Mouse (Mus musculus) CH12F3 (cell line): ENCODE results near the gene Ascc2.
"Not testable (repeated sequence)": the region's sequence is repeated elsewhere in the genome, so short reads cannot be mapped to it uniquely, and the experiment has no call there.

Experiments used
- in situ Hi-C: fragments of 300-500 bp; cut with MboI; formaldehyde crosslinking; loops from 2 replicates; pipeline ENCODE4 v1.14.3; 2020; ENCODE audit warnings: low sequenced_read_pairs

Ascc2 gene

DNA sequence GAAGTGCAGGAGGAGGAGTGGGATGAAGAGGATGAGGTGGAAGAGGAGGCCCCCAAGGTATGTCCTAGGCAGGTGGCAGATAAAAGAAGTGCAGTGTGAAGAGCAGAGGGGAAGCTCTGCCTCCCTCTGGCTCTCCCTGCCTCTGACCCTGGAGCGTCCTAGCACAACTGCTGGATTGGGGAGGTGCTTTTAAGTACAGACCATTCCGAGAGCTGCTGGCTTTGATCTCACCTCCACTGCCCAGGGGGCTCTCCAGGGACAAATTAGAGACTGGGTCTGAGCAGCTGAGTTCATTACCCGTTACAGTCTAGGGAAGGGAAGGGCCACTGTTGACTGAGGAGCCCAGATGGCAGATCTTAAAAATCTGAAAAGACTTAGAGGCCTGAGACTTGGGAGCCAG lies 42.6 kb downstream of the Ascc2 start:
- in situ Hi-C loops: no loop called here

GRCm38 (mm10) chr11:4683516-4683915 lies 46.0 kb downstream of the Ascc2 start:
- in situ Hi-C loops: no loop called here

- in situ Hi-C loops: no loop called here
Measured at GRCm38 (mm10) chr11:4684186-4684585, 46.6 kb downstream of the Ascc2 start.

GRCm38 (mm10) chr11:4685071-4685470 lies 47.5 kb downstream of the Ascc2 start:
- in situ Hi-C loops: no loop called here

DNA sequence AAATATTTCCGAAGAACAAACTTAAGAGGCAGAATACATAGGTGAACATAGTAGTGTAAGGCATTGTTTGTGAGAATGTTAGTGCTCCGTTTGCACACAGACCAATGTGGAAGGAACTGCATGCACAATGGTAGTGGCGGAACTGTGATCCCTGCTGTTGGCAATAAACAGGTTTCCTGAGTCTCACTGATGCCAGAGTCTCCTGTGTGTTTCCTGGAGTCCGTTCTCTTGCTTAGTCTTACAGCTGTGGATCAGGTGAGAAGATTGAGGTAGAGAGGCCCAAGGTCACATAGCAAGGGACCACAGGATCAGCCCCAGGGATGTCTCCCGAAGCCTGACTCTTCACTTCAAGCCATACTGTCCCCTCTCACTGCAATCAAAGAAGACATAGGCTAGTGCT lies 48.0 kb downstream of the Ascc2 start:
- in situ Hi-C loops: no loop called here

- in situ Hi-C loops: no loop called here
Measured at GRCm38 (mm10) chr11:4687027-4687426, 49.5 kb downstream of the Ascc2 start.

- in situ Hi-C loops: no loop called here
Measured at GRCm38 (mm10) chr11:4687874-4688273, 50.3 kb downstream of the Ascc2 start.

- in situ Hi-C loops: no loop called here
Measured at GRCm38 (mm10) chr11:4688632-4689380, 51.3 kb downstream of the Ascc2 start.

GRCm38 (mm10) chr11:4690353-4690752 lies 52.8 kb downstream of the Ascc2 start:
- in situ Hi-C loops: no loop called here

DNA sequence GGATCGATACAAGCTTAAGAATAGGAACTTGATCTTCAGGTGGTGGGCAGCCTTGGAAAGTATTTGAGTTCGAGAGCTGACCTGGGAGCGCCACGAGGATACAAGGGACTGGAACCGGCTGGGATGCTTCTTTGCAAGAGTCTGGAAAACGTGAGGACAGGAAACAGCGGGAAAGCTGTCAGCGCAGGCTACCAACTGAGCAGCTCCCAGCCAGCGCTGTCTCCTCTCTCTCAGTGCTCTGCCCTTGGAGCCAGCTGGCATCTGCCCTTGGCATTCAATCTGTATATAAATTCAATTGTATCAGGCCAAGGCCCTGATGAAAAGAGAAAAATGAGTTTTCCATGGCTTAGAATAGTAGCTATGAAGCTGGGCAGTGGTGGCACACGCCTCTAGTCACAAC lies 53.7 kb downstream of the Ascc2 start:
- in situ Hi-C loops: no loop called here

- in situ Hi-C loops: no loop called here
Measured at GRCm38 (mm10) chr11:4692162-4692561, 54.6 kb downstream of the Ascc2 start.

DNA sequence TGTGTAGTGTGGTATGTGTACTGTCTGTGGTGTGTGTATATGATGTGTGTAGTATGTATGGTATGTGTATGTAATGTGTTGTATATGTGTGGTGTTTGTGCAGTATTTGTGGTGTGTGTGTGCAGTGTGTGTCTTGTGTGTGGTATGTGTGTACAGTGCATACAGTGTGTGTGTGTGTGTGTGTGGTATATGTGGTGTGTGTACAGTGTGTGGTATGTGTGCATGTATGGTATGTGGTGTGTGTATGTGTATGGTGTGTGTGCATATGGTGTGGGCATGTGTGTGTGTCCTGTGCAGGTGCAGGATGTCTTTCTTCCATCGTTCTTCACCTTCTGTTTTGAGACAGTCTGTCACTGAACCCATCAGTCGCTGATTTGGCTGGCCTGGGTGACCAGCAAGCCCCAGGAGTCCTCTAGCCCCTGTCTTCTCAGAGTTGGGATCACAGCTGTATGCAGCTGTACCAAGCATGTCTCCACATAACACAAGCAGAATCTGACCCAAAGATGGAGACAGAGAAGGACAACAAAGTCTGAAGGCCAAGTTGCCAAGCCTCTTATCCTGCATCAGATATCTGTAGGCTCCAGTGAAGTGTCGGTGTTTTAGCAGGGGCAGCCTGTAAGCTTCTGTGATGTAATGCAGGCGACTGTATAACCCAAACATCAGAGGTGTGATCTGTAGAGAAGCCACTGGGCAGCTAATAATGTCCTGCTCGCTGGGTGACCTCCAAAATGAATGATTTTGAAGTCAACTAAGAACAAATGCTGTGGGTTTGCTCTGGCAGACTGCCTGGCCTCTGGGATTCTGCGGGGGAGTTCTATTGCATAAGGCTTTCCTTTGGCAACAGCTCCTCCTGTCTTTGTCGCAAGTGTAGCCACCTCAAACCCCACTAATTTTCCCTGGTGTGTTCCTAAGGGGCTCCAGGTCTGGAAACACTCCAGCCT lies 59.8 kb downstream of the Ascc2 start:
- in situ Hi-C loops: no loop called here

DNA sequence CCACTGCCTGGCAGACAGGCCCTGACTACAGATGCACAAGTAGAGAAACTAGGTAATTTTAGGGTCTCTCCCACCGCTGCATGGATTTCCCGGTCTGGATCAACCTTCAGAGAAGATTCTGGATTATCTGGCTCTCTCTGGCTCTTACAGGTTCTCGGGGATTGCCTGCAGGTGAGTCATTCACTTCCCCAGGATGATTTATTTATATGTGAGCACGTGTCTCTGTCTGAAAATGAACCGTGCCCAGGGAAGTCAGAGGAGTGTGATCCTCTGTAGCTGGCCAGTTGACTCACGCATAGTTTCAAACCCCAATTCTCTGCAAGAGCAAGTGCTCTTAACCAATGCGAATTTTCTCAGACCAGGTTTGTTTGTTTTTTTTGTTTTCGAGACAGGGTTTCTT lies 63.2 kb downstream of the Ascc2 start:
- in situ Hi-C loops: no loop called here

DNA sequence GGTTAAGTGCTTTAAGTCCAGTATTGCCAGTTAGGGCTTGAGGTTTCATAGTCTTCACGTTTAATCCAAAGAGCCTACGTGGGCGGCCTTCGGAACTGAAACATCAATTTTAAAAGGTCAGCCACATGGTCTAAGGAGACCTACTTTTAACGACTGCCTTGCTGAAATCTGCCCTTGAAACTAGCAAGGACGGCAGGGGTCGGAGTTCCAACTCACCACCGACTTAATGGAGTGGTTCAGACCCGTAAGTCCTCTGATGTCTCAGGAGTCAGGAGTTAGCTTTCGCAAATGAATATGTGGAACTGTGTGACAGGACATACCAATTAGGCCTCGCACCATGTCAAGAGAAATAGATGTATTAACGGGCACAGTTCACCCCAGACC lies 66.1 kb downstream of the Ascc2 start:
- in situ Hi-C loops: no loop called here

DNA sequence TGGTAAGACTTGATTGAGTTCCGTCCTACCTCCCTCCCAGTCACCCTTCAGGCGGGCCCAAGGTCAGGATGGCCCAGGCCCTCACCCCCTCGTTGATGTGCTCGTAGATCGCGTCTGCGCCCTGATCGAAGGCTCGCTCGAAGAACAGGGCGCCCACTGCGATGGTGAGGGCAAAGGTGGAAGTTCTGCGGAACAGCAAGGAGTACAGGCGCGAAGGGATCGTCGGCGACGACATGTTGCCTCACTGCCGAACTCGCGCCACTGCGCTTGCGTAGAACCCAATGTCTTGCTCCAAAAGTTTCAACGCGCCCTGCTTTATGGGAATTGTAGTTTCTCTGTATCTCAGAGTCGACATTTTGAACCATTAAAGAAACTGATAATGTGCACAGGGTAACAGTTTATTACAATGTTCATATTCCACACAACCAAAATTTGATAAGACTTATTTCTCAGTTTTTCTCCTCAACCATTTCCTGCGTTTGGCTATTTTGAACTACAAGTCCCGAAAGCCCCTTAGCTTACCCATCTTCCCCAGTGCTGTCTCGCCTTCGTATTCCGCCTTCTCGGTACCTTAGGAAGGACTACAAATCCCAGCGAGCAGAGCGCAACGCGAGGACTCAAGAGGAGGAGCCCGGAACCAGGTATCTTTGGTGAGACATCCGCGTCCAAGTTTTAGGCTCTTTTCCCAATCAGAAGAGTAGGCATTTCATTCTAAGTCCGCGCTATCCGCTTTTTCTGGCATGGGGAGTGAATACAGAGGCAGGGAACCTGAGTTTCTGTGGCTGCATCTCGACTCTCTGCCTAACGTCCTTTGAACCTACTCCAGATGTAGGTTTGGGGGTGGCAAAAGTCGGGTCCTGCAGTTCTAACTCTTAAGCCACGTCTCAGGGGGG lies 66.8 kb downstream of the Ascc2 start, which contains the start of the genes Uqcr10 and Zmat5:
Gene Uqcr10 (minus strand): TSS at position 271 of the 893 bp plus-strand sequence.
Gene Zmat5 (plus strand): TSS at position 607 of the 893 bp plus-strand sequence.
- in situ Hi-C loops: no loop called here

GRCm38 (mm10) chr11:4705178-4705577 lies 67.6 kb downstream of the Ascc2 start:
- in situ Hi-C loops: no loop called here

DNA sequence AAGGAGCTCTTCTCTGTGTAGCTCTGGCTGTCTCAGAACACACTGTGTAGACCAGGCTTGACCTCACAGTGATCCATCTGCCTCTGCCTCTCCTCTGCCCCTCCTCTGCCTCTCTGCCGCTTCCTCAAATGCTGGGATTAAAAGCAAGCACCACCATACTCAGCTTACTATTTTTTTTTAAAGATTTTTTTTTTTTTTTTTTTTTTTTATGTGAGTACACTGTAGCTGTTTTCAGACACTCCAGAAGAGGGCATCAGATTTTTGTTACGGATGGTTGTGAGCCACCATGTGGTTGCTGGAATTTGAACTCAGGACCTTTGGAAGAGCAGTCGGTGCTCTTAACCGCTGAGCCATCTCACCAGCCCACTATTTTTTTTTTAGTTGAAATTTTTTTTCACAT lies 72.6 kb downstream of the Ascc2 start:
- in situ Hi-C loops: not testable (repeated sequence)

DNA sequence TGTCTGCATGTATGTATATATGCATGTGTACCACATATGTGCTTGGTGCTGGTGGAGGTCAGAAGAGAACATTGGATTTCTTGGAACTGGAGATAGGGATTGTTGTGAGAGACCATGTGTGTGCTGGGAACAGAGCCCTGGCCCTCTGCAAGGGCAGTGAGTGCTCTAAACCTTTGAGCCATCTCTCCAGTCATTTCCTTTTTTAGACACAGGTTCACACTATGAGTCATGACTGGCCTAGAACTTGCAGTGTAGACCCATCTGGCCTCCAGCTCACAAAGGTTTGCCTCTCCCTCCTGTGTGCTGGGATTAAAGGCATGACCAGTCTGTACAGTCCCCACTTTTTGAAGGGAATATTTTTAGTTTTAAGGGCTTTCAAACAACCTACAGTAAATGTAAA lies 75.3 kb downstream of the Ascc2 start:
- in situ Hi-C loops: no loop called here

GRCm38 (mm10) chr11:4714727-4715126 lies 77.2 kb downstream of the Ascc2 start:
- in situ Hi-C loops: no loop called here

- in situ Hi-C loops: no loop called here
Measured at GRCm38 (mm10) chr11:4715596-4715995, 78.0 kb downstream of the Ascc2 start.
